Mouse (Mus musculus) embryo, embryonic 10 days (tissue): ENCODE measurements around the gene Lim2.

Experiments
- DNase-seq: peaks from one replicate; pipeline ENCODE4 v3.0.0-alpha.2; 2015; ENCODE audit warnings: low spot score

The Lim2 gene

GRCm38 (mm10) chr7:43427406-43427805 is at the start of gene Lim2:
Lim2 (plus strand) TSS chr7:43427670.
- DNase-seq: no peak

DNA sequence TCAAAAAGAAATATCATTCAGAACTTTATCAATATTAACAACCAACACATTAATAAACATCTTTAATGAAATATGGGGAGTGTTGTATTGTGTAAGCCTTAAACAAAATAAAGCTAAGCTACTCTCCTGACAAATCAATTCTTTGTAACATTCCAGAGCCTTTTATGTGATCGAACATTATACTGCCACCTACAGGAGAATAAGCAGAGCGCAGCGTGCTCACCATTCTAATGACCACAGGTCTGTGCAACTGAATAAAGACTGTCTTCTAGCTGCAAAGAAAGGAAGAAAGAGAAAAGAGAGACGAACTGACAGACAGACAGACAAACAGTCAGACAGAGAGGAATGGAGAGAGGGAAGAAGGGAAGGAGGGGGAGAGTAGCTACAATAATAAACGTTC is 49.2 kb upstream of the Lim2 start:
- peak; percentile 70 for DNase-seq

GRCm38 (mm10) chr7:43392349-43393121 is 34.9 kb upstream of the Lim2 start:
- no peak for DNase-seq

DNA sequence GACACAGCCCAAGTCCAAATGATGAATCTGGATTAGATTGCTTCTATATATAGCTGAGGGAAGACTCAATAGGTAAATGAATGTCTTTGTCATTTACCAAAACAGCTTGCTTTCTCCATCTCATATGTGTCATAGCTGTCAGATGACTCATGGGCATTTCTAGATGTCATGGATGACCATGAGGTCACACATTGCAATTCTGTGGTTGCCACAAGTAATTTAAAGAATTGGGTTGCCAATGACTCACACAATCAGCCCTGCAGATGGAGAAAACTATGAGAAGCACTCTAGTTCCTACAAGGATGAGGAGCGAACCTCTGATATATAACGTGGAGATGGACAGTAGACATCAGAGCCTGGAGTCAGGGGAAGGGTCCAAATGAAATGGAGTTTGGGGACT is 28.0 kb upstream of the Lim2 start:
- no peak for DNase-seq

GRCm38 (mm10) chr7:43402718-43403117 is 24.8 kb upstream of the Lim2 start:
- DNase-seq: no peak

DNA sequence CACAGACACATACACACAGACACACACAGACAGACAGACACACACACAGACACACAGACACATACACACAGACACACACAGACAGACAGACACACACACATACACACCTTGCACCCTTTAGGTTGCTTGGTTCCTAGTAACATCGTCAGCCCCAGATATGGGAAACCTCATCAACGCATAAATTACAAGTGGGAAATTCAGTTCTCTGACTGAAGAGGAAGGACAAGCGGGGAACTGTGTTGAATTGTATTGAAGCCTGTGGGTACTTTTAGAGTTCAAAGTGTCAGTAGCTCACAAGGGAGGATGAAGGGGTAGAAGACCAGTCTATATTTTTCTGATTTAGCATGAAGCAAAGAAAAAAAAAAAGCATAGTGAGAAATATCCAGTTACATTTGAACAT is 19.9 kb upstream of the Lim2 start:
- no peak for DNase-seq

- no peak for DNase-seq
Observed at GRCm38 (mm10) chr7:43408131-43408553, 19.3 kb upstream of the Lim2 start, which contains the start of gene Siglecg. Siglecg (plus strand) TSS chr7:43408204.

GRCm38 (mm10) chr7:43409084-43409483 is 18.4 kb upstream of the Lim2 start:
- no peak for DNase-seq

- DNase-seq: peak; percentile 14
Observed at GRCm38 (mm10) chr7:43411724-43412123, 15.7 kb upstream of the Lim2 start.

DNA sequence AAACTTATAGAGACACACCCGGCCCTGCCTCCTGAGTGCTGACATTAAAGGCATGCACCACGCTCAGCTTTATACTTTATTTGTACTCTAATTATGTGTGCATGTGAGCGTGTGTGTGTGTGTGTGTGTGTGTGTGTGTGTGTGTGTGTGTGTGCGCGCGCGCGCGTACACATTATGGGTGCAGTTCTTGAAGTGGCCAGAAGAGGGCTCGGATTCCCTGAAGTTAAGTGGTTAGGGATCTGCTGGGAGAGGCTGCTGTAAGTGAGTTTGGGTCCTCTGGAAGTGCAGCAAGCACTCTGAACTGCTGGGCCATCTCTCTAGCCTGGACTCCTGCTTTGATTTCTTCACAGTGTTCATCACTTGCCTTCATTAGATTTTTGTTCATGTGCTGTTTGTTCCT is 10.2 kb upstream of the Lim2 start:
- no peak for DNase-seq

DNA sequence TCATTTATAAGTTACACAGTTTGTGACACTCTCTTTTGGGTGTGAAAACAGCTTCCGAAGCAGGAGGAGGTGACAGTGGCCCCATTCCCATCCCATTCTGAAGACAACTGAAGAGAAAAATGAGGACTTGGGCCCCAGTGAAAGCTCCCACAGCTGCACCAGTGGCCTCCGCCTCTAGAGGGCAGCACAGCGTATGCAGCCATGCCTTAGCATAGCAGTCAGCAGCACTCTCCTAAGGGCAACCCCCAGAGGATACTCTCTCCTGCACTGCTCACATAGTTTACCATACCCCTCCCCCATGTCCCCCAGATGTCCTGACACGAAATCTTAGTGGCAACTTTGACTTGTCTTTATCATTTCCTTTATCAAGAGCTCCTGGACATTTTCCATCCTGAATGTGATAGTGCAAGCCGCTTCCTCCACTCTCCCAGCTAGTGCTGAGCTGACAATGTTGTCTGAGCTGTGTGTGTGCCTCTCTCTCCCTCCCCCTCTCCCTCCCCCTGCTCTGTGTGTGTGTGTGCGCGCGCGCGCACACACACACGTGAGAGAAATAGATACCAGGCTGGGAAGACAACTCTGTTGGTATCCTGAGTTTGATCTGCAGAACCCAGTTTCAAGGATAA is 4.4 kb upstream of the Lim2 start:
- peak; percentile 87 for DNase-seq

- no peak for DNase-seq
Observed at GRCm38 (mm10) chr7:43423991-43424625, 3.4 kb upstream of the Lim2 start.

- no peak for DNase-seq
Observed at GRCm38 (mm10) chr7:43429500-43429899, 2.0 kb downstream of the Lim2 start.

- no peak for DNase-seq
Observed at GRCm38 (mm10) chr7:43432891-43433290, 5.4 kb downstream of the Lim2 start.

DNA sequence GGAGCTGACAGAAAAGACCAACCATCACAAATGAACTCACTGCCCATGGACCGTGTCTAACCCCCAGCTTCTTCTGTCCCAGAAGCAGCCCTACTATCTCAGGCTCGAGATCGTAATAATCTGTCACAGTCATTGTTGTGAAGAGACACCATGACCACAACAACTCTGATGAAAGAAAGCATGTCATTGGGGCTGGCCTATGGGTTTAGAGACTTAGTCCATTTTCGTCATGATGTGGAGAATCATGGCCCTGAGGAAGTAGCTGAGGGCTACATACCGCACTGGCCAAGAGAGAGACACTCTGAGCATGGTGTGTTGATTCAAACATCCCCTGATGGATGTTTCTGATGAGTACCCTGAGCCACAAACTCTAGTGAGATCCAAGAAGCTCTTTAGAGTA is 7.2 kb downstream of the Lim2 start:
- no peak for DNase-seq

- no peak for DNase-seq
Observed at GRCm38 (mm10) chr7:43436341-43437255, 9.1 kb downstream of the Lim2 start, which contains the start of gene Nkg7. Nkg7 (plus strand) TSS chr7:43437073.

- no peak for DNase-seq
Observed at GRCm38 (mm10) chr7:43438611-43439010, 11.1 kb downstream of the Lim2 start.

DNA sequence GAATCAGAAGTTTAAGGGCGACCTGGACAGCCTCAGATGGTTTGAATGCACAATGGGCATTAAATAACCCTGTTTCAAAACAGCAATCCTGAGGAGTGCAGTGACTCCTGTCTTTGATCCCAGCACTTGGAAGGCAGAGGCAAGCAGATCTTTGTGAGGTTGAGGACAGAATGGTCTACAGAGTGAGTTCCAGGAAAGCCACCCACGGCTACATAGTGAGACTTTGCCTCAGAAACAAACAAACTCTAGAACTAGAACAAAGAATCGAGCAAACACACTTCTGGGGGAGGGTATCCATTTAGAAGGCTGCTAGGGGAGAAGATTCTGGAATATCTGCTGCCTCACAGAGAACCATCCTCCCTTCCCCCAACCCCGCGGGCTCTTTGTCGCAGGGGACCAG is 13.0 kb downstream of the Lim2 start, which contains the start of gene Cldnd2:
Cldnd2 (plus strand) TSS at position 301 of the 400 bp plus-strand sequence.
- DNase-seq: no peak

DNA sequence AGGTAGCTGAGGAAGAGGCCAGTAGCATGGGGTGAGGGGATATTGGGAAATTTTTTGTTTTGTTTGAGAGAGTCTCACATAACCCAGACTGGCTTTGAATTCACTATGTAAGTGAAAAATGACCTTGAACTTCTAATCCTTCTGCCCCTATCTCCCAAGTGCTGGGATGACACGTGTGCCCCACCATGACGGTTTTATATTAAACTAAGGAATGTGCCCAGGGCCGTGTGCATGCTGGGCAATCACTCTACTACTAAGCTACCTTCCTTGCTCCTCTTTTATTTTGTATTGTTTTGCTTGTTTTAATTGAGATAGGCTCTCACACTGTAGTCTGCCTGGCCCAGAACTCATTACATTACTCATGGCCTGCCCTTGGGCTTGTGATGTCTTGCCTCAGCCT is 13.6 kb downstream of the Lim2 start:
- DNase-seq: no peak

DNA sequence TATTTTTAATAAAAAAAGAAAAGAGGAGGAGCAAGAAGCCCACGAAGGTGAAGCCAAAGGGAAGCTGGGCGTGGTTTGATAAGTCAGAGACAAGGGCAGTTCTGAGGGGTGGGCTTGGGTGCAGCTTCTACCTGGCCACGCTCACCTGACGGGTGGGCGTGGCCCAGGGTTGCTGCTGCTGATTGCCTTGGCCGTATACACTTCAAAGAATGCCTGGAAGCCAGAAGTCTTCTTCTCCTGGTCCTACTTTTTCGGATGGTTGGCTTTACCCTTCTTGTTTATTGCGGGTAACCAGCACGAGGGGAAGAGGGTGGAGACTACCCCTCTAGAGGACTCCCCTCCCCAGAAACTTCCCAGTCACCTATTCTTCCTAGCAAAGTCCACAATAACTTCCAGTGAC is 15.2 kb downstream of the Lim2 start:
- DNase-seq: no peak

- peak; percentile 76 for DNase-seq
Observed at GRCm38 (mm10) chr7:43443126-43443916, 15.9 kb downstream of the Lim2 start.
